Mouse (Mus musculus) heart, embryonic 11.5 days (tissue): Measurements from ENCODE around the gene Pbx1. TPM values are rescaled to one million over a fixed set of nuclear protein-coding genes. Genes with fewer than 3 reads are reported as not detected.

Source experiments
- ATAC-seq: fragments of 200-750 bp; cut with Nextera tagmentation; replicated peaks from 2 replicates; pipeline ENCODE4 v1.8.0; 2017; ENCODE audit warnings: moderate library complexity; ENCODE audit not compliant: insufficient number of reproducible peaks, low FRiP score, low TSS enrichment
- H3K27ac ChIP-seq: fragments of 300-500 bp; sonication (generic); 2 replicates; pipeline ENCODE4 v1.5.1; 2014; ENCODE audit warnings: mild to moderate bottlenecking, low read depth, low read length
- H3K27me3 ChIP-seq: fragments of 300-500 bp; sonication (generic); 2 replicates; pipeline ENCODE4 v1.6.1; 2014; ENCODE audit warnings: mild to moderate bottlenecking, low read length, mixed read lengths; ENCODE audit not compliant: control insufficient read depth, insufficient read depth
- H3K36me3 ChIP-seq: fragments of 300-500 bp; sonication (generic); 2 replicates; pipeline ENCODE4 v1.6.1; 2014; ENCODE audit warnings: mild to moderate bottlenecking, low read length, moderate library complexity, mixed read lengths; ENCODE audit not compliant: control insufficient read depth, insufficient read depth
- H3K4me1 ChIP-seq: fragments of 300-500 bp; sonication (generic); 2 replicates; pipeline ENCODE4 v1.6.1; 2014; ENCODE audit warnings: low read length; ENCODE audit not compliant: control insufficient read depth, insufficient read depth
- H3K4me2 ChIP-seq: fragments of 300-500 bp; sonication (generic); 2 replicates; pipeline ENCODE4 v1.6.1; 2014; ENCODE audit warnings: mild to moderate bottlenecking, moderate library complexity
- H3K4me3 ChIP-seq: fragments of 300-500 bp; sonication (generic); 2 replicates; pipeline ENCODE4 v1.5.1; 2014; ENCODE audit warnings: low read depth, low read length
- H3K9ac ChIP-seq: fragments of 300-500 bp; sonication (generic); 2 replicates; pipeline ENCODE4 v1.6.1; 2014; ENCODE audit warnings: mild to moderate bottlenecking, low read depth, low read length, moderate library complexity
- H3K9me3 ChIP-seq: fragments of 300-500 bp; sonication (generic); replicated peaks from 2 replicates; pipeline ENCODE4 v1.6.1; 2016; ENCODE audit warnings: low read length; ENCODE audit not compliant: control insufficient read depth
- WGBS: fragments of 180-500 bp; shearing (Covaris S2); extraction: QIAGEN DNeasy Blood & Tissue Kit; methylation state at CpG from one replicate; pipeline ENCODE4 v1.1.7; 2014; ENCODE audit not compliant: insufficient replicate concordance; 5-methylcytosine and 5-hydroxymethylcytosine counted together
- polyA plus RNA-seq: library from polyadenylated mRNA; unstranded; fragments of >200 nt; fragmentation: Nextera tagmentation; extraction: Ambion mirVana; gene quantifications from 2 replicates; pipeline ENCODE4 v1.2.1, GENCODE M21; 2014

Gene Pbx1
- polyA plus RNA-seq, 1 experiment from 2014 or later: 33.5 TPM

GRCm38 (mm10) chr1:168166841-168167240 is 265.2 kb downstream of the Pbx1 start:
- no peak overlapping the region for H3K4me3 ChIP-seq
- peaks cover 17% of the 10 kb centered on the region for H3K4me1 ChIP-seq
- H3K36me3 ChIP-seq: no peaks in the 10 kb centered on the region; the same call in 1 of the 2 replicates
- ATAC-seq: no peak
- no peaks in the 10 kb centered on the region for H3K27me3 ChIP-seq
- no peak overlapping the region for H3K4me2 ChIP-seq
- H3K27ac ChIP-seq: no peak overlapping the region
- H3K9me3 ChIP-seq: no peaks in the 10 kb centered on the region
- H3K9ac ChIP-seq: no peak overlapping the region
- WGBS: 83% methylated on average over 2 of the region's 2 CpGs

- WGBS: 60% methylated on average over 3 of the region's 3 CpGs
- no peak overlapping the region for H3K4me3 ChIP-seq
Observed at GRCm38 (mm10) chr1:168164945-168165344, 267.1 kb downstream of the Pbx1 start.

GRCm38 (mm10) chr1:168163521-168164233 is 268.4 kb downstream of the Pbx1 start:
- H3K27me3 ChIP-seq: no peaks in the 10 kb centered on the region
- H3K9ac ChIP-seq: no peak overlapping the region
- H3K4me2 ChIP-seq: no peak overlapping the region
- H3K9me3 ChIP-seq: no peaks in the 10 kb centered on the region
- H3K4me3 ChIP-seq: no peak overlapping the region
- no peak overlapping the region for H3K27ac ChIP-seq
- 87% methylated on average over 23 of the region's 23 CpGs for WGBS
- H3K4me1 ChIP-seq: peaks cover 14% of the 10 kb centered on the region
- H3K36me3 ChIP-seq: peaks cover 2% of the 10 kb centered on the region; the same call in 1 of the 2 replicates
- ATAC-seq: no peak

More at GRCm38 (mm10) chr1:168164945-168165344, 267.1 kb downstream of the Pbx1 start:
- no peak for ATAC-seq
- no peaks in the 10 kb centered on the region for H3K27me3 ChIP-seq
- H3K4me1 ChIP-seq: peaks cover 17% of the 10 kb centered on the region
- H3K9ac ChIP-seq: no peak overlapping the region
- no peaks in the 10 kb centered on the region for H3K9me3 ChIP-seq
- no peak overlapping the region for H3K4me2 ChIP-seq
- H3K27ac ChIP-seq: no peak overlapping the region
- H3K36me3 ChIP-seq: no peaks in the 10 kb centered on the region; the same call in 1 of the 2 replicates

- no peak overlapping the region for H3K27ac ChIP-seq
- no peak overlapping the region for H3K9ac ChIP-seq
- ATAC-seq: no peak
- H3K4me2 ChIP-seq: no peak overlapping the region
- no peaks in the 10 kb centered on the region for H3K36me3 ChIP-seq
- H3K4me3 ChIP-seq: no peak overlapping the region
- WGBS: 80% methylated on average over 6 of the region's 6 CpGs
- H3K9me3 ChIP-seq: no peaks in the 10 kb centered on the region
- H3K4me1 ChIP-seq: no peaks in the 10 kb centered on the region
- no peaks in the 10 kb centered on the region for H3K27me3 ChIP-seq
Observed at GRCm38 (mm10) chr1:168139138-168139682, 292.9 kb downstream of the Pbx1 start.

- no peaks in the 10 kb centered on the region for H3K27me3 ChIP-seq
- H3K9ac ChIP-seq: no peak overlapping the region
- H3K36me3 ChIP-seq: no peaks in the 10 kb centered on the region
- no peaks in the 10 kb centered on the region for H3K4me1 ChIP-seq
- no peaks in the 10 kb centered on the region for H3K9me3 ChIP-seq
- H3K4me3 ChIP-seq: no peak overlapping the region
- no peak for ATAC-seq
- WGBS: 84% methylated on average over 4 of the region's 4 CpGs
- no peak overlapping the region for H3K27ac ChIP-seq
- H3K4me2 ChIP-seq: no peak overlapping the region
Observed at GRCm38 (mm10) chr1:168138669-168139068, 293.4 kb downstream of the Pbx1 start.

GRCm38 (mm10) chr1:168137890-168138289 is 294.2 kb downstream of the Pbx1 start:
- 81% methylated on average over 5 of the region's 5 CpGs for WGBS
- no peak overlapping the region for H3K9ac ChIP-seq
- no peaks in the 10 kb centered on the region for H3K36me3 ChIP-seq
- H3K27ac ChIP-seq: no peak overlapping the region
- no peak overlapping the region for H3K4me2 ChIP-seq
- no peak overlapping the region for H3K4me3 ChIP-seq
- no peaks in the 10 kb centered on the region for H3K4me1 ChIP-seq
- no peaks in the 10 kb centered on the region for H3K27me3 ChIP-seq
- no peaks in the 10 kb centered on the region for H3K9me3 ChIP-seq
- no peak for ATAC-seq

- Histone ChIP-seq H3K9ac (no peak overlapping the region), H3K9me3 (no peaks in the 10 kb centered on the region), H3K36me3 (no peaks in the 10 kb centered on the region), H3K27me3 (no peaks in the 10 kb centered on the region), H3K4me1 (no peaks in the 10 kb centered on the region), H3K4me2 (no peak overlapping the region), H3K4me3 (no peak overlapping the region), H3K27ac (no peak overlapping the region)
- WGBS: 76% methylated on average over 7 of the region's 7 CpGs
- ATAC-seq: no peak
Observed at GRCm38 (mm10) chr1:168135545-168135944, 296.5 kb downstream of the Pbx1 start.

- H3K9me3 ChIP-seq: no peaks in the 10 kb centered on the region
- H3K36me3 ChIP-seq: no peaks in the 10 kb centered on the region
- H3K9ac ChIP-seq: no peak overlapping the region
- H3K4me1 ChIP-seq: no peaks in the 10 kb centered on the region
- no peak overlapping the region for H3K27ac ChIP-seq
- H3K27me3 ChIP-seq: no peaks in the 10 kb centered on the region
- no peak overlapping the region for H3K4me3 ChIP-seq
- ATAC-seq: no peak
- no peak overlapping the region for H3K4me2 ChIP-seq
Observed at GRCm38 (mm10) chr1:168133696-168134095, 298.4 kb downstream of the Pbx1 start.

GRCm38 (mm10) chr1:168128004-168128403 is 304.1 kb downstream of the Pbx1 start:
- Histone ChIP-seq H3K4me2 (no peak overlapping the region), H3K36me3 (no peaks in the 10 kb centered on the region), H3K27me3 (no peaks in the 10 kb centered on the region), H3K4me1 (no peaks in the 10 kb centered on the region), H3K9me3 (no peaks in the 10 kb centered on the region), H3K27ac (no peak overlapping the region), H3K4me3 (no peak overlapping the region), H3K9ac (no peak overlapping the region)
- no peak for ATAC-seq
- 56% methylated on average over 4 of the region's 4 CpGs for WGBS
